Mouse (Mus musculus): Measurements from ENCODE around the gene Stx5a.
"Not testable (repeated sequence)": the region's sequence is repeated elsewhere in the genome, so short reads cannot be mapped to it uniquely, and the experiment has no call there.

Stx5a gene

DNA sequence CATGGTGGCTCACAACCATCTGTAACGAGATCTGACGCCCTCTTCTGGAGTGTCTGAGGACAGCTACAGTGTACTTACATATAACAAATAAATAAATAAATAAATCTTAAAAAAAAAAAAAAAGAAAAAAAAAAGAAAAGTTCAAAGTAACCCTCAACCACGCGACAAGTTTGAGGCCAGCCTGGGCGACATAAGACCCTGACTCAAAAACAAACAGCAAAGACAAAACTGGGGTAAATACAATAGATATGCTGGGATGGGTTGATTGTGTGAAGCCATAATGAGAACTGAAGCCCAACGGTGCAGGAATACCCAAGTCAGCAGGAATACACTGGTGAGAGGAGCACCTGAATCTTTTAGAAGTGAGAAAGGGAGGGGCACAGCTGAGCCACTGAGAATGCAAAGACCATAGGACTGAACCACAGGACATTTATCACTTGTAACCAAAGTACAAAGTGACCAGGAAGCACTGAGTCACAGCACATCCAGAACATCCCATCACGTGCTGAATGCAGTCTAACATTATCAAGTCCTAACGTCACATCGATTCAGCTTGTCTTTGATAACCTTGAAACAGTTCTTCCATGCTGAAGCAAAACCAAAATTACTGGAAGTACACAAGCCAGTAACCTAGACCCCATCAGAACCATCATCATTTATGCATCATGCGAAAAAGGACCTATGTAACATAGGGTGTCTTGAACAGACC, 24.3 kb upstream of the Stx5a start:
- DNase-seq: no peak

DNA sequence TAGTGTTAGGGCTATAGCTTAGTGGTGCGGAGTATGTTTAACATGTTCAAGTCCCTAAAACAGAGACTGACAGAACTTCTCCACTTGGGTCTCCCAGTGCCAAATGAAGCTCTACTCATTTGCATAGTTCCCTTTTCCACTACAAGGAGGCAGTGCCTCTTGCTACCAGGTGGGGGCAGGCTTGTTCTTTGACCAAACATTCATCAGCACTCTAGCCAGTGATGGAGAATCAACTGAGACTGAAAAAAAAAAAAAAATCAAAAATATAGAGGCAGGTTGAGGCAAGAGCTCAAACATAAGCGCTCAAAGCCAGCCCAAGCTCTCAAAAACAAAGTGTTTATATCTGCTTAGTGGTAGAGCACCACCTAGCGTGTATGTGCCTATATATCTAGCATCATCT, 22.9 kb upstream of the Stx5a start:
- DNase-seq: peak; percentile 75

DNA sequence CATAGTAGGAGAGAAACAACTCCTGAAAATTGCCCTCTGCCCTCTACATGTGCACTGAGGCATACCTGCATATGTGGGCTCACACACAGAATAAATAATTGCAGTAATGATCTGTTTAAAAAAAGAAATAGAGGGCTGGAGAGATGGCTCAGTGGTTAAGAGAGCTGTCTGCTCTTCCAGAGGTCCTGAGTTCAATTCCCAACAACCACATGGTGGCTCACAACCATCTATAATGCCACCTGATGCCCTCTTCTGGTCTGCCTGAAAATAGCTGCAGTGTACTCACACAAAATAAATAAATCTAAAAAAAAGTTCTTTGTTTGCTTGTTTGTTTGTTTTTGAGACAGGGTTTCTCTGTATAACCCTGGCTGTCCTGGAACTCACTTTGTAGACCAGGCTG, 22.2 kb upstream of the Stx5a start:
- DNase-seq: not testable (repeated sequence)

DNA sequence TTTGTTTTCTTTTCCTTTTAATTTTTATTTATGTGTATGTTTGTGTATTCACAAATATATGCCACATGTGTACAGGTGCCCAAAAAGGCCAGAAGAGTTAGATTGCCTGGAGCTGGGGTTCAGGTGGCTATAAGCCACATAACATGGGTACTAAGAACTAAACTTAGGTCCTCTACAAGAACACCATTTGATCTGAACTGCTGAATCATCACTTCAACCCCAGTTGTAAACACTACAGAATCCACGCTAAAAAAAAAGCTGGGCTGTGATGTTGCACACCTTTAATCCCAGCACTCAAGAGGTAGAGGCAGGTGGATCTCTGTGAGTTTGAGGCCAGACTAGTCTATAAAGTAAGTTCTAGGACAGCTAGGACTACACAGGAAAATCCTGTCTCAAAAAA, 19.8 kb upstream of the Stx5a start:
- no peak for DNase-seq

DNA sequence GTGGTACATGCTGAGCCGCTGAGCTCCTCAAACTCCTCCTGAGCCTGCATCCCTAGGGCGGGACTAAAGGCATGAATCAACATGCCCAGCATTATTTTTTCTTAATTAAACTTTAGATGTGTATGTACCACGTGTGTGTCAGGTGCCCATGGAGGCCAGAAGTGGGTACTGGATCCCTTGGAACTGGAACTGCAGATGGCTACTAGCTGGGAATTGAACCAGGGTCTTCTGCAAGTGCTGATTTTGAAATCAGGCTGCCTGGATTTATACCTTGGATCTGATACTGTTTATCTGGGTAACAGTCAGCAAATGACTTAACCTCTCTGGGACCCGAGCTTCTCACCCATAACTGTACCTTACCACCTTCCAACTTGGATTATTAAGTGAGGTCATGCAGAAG, 19.2 kb upstream of the Stx5a start:
- DNase-seq: no peak

DNA sequence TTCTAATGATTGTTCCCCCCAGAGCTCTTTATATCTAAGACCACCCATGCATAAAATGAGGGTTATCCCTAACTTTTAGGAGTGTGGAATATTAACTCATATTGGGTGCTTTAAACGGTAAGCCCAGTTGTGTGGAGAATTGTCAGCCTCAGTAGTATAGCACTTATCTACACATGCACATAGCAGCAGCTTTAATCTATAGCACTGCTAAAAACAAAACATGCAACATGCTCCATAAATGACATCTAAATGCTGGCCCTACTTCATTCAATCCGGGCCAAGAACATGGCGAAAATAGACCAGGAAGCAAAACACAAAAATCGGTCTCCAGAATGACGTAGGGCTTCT, 18.7 kb upstream of the Stx5a start:
- DNase-seq: no peak

DNA sequence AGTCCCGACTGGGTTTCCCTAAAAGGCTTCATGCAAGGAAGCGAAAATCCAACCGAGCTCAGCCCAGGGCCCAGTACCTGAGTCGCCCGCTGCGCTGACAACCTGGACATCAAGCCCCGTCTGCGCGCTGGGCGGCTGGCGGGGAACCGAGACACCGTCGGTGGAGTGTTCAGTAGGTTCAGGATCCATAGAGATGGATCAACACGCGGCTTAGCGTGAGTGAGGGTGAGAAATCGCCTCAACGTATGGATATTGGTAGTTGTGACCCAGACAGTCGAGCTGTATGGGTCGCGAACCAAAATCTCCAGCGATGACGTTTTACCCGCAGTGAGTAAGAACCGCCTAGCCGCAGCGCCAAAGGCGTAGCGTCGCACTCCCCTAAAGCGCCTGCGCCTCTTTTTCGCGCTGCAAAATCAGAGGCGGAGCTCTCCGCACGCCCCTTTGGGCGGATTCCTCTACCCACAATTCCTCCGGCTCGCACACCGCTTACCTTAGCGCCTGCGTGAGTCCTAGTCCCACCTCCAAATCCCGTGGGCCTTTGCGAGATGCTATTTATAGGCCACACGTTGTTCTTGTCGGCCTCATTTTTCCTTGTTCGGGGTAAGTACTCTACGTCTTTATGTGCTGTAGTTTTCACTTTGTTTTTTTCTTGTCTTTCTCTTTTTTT, 18.2 kb upstream of the Stx5a start, which contains the start of gene Slc3a2:
Gene Slc3a2, minus strand, starts transcription at position 463 of the 667 bp plus-strand sequence.
- DNase-seq: peak; percentile 98

DNA sequence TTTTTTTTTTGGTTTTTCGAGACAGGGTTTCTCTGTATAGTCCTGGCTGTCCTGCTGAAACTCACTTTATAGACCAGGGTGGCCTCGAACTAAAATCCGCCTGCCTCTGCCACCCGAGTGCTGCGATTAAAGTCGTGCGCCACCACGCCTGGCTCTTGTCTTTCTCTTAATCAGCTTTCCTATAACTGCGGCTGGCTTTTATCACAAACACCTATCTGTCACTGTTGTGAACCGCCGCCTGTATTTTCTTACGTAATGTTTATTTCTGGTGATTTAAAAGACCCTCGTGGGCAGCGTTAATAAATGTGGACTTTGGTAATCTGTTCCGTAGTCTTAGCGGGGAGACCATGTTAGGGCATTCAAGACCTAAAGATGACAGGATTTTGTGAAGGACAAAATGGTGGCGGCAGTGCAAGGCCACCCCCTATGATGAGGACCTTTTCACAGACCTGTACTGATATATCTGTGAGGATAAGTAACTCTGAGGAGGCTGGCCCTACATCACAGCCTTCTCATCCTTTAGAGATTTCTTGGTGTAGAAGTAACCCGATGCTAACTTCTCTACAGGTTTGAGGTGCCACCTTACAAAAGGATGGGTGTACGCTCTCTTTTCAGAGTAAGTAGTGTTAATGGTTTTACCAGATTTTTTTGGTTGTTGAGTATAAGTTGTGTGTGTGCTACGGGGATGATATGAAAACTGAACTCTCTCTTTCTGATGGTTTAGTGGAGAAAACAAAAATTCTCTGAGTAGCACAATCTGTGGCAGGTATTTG, 17.5 kb upstream of the Stx5a start:
- DNase-seq: no peak

DNA sequence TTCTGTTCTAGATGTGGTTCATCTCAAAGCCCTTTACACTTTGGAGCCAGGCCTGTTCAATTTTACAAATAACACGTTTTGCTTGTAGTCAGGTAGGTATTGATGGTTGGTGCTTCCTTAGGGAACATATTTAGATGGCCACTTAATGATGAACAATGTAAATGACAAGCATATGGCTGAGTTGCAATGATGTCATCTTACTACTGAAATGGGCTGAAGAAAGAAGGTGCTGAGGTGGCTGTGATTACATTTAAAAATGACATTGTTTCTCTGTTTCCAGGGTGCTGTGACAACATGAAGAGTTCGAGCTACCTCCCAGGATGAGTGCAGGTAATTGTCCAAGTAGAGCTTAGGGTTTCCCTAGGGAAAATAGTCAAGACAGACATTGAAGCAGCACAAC, 16.8 kb upstream of the Stx5a start:
- DNase-seq: no peak

DNA sequence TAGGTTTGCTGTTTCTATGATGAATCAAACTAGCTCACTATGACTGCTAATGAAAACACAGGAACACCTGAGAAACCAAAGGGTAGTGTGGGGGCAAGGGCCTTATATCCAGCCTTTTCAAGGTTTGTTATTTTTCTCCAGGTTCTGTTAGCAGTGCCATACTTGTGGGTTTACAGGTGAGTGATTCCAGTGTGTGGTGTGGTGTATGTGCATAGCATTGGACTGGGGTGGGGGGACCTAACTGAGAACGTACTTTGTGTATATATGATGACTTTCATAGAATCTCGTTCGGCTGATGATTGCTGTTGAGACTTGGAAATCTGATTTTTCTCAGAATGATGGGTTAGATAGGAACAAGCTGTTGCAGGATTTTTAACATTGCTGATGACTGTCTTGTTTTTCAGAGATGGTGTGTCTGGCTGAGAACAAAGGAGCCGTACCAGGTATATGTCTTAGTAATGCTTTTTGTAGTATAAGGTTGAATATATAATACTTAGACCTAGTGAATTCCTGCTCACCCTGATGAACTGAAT, 16.1 kb upstream of the Stx5a start:
- DNase-seq: no peak

DNA sequence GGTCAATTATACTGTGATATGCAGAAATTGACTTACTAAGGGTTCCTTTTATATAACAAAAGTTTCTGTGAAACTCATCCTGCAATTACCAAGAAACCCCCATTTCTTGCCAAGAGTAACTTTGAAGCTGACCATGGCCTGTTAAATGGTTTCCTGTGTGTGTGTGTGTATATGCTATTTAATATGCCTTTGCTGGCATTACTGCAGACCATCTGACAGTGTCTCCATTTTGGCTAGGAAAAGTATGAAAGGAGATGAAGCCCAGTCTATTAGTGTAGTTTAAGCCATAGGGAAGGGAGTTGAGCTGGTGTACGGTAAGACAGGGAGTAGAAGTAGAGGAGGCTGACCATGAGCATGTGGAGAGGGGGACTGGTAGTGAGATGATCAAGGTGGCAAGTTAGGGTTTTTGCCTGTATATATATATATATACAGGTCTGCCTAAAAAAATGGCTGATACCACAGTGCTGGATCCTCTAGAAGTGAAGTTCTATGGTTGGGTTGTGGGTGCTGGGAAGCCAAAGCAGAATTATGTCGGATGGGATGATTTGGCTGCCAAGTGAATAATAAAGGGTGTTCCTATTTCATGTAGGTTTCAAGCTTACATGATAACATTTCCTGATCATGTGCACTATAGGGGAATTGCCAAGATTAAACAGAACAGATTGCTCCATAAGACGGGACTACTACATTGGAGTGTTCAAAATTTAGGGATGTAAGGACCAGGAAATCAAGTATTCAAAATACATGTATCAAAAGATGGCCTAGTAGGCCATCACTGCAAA, 14.4 kb upstream of the Stx5a start:
- DNase-seq: no peak

DNA sequence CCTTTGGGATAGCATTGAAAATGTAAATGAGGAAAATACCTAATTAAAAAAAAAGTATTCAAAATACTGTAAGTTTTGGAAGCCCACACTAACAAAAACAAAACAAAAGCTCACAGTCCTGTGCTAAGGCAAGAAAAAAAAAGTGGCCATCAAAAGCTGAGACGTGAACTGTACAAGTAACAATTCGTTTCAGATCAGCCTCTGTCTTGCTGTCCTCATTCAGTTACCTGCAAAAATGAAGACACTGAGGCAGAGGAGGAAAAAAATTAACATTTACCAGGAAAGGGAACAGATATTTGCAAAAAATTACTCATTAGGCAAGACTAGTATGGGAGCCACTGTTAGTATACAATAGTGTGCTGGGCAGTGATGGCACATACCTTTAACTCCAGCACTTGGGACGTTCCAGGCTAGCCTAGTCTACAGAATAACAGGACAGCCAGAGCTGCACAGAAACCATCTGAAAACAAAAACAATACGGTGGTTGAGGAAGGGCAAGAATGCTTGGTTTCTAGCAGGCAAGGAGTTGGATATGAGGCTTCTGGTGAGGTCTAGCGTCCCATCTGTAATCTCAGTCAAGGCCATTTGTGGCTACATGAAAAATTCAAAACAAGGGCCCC, 13.6 kb upstream of the Stx5a start:
- no peak for DNase-seq

DNA sequence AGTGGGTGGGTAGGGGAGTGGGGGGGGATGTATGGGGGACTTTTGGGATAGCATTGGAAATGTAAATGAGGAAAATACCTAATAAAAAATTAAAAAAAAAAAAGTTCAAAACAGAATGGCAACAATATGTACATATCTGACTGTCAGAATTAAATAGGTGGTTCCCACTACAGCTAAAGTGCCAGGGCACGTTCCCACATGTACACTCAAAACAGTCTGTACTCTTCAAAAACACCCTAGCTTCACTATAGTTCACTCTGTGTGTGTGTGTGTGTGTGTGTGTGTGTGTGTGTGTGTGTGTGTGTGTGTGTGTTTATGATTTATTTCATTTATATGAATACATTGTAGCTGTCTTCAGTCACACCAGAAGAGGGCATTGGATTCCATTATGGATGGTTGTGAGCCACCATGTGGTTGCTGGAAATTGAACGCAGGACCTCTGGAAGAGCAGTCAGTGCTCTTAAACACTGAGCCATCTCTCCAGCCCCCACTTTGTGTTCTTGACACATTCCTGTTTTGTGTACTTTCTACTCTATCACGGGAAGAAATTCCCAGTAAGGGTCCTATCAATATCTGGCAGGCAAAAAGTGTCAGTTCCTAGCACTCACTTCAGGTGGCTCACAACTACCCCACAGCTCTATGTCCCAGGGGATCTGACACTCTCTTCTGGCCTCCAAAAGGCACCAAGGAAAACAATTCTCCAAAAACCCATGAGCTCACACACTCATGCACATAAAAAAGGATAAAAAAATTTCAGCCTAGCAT, 12.7 kb upstream of the Stx5a start:
- not testable (repeated sequence) for DNase-seq

DNA sequence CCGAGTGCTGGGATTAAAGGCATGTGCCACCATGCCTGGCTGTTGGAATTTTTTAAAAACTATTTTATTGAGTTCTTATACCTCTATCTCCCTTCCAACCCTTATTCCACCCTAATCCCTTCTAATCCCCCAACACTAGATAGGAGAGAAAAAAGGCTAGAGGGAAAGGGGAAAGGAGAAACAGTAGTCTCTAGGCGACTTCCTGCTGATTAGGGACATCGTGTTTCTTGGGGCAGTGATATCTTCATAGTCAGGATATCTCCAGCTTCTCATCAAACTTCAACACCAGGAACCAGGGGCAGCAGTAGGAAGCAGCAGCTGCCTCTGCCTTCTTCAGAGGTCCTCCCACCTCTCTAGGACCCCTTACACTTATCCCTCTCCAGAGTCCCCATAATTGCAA, 6.9 kb upstream of the Stx5a start:
- DNase-seq: no peak

DNA sequence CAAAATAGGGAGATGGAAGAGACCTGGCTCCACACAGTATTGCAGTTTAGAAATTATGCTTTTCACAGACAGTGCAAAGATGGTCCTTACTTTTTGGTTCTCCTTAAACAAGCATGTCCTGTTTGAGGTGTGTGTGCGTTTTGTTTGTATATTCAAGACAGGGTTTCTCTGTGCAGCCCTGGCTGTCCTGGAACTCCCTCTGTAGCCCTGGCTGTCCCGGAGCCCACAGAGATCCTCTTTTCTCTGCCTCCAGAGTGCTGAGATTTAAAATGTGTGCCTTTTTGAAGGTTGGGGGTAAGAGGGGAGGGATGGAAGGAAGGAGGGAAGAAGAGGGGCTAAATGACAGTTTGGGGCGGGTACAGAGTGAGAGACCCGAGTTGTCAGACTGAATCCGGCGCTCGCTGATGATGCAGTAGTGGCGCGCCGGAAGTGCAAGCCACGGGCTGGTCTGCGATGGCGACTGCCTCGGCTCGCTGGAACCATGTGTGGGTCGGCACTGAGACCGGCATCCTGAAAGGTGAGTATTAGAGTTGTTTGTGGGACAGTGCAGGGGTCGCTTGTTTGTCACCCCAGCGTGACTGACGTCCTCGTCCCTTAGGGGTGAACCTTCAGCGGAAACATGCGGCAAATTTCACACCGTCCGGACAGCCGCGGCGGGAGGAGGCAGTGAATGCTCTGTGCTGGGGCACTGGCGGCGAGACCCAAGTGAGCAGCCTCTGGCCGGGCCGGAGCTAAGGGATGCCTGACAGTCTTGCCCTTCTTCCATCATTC, 5.6 kb upstream of the Stx5a start, which contains the start of gene Wdr74:
Gene Wdr74, plus strand, starts transcription at position 439 of the 771 bp plus-strand sequence.
- DNase-seq: peak; percentile 92

DNA sequence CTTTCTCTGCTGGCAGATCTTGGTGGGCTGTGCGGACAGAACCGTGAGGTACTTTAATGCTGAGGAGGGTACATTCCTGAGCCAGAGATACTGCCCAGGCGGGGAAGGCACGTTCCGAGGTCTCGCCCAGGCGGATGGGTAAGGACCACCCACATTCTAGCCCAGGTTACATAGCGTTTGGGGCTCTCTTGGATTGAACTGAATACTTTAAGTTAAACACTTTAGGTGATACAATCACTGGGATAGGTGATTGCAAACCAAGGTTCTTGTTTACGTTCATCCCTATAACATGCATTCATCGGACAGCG, 5.1 kb upstream of the Stx5a start:
- DNase-seq: no peak

DNA sequence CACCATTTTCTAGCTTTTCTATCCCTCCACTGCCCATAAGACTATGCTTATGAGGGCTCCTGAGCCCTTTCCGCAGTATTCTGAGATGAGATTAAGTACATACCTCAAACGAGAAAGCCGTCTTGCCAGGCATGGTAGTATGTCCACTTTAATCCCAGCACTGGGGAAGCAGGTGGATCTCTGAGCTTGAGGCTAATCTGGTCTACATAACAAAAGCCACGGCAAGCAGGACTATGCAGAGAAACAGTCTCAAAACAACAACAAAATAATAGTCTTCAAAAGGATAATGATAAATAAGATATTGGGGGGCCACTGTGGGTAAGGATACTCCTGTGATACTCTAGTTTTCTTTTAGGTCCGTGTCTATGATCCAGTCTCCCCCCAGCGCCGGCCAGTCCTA, 2.3 kb upstream of the Stx5a start:
- DNase-seq: no peak

DNA sequence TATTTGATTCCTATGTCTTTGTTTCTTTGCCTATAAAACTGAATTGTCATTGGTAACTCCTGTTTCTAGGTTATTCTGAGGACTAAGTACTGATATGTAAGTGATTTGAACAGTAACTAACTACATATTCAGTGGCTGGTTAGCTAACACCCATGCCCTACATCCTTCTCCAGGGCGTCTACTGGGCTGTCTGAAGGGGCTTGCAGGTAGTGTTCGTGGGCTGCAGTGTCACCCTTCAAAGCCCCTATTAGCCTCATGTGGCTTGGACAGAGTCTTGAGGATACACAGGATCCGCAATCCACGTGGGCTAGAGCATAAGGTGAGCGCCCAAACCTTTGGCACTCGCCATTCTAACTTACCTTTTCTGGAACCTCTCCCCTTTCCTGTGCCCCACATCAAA, 1.6 kb upstream of the Stx5a start:
- DNase-seq: no peak

DNA sequence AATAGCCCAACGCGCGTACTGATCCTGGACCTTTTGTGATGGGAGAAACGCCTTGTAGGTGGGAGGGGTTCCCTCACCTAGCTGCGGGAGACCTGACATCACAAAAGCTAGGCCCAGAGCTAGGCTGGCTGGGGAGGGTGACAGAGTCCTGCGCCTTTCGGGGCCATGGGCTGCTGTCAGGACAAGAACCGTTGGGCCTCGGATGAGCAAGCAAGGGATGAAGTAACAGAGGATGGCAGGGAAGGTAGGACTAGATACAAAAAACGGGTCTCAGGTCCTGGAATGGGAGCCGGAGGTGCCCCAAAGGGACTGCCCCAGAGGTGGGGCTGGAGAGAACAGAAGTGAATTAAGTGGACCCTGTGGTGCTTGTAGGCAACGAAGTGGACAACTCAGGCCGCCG, 610 bp upstream of the Stx5a start, which contains the start of gene 1700092M07Rik:
Gene 1700092M07Rik, plus strand, starts transcription at position 116 of the 400 bp plus-strand sequence.
- no peak for DNase-seq

DNA sequence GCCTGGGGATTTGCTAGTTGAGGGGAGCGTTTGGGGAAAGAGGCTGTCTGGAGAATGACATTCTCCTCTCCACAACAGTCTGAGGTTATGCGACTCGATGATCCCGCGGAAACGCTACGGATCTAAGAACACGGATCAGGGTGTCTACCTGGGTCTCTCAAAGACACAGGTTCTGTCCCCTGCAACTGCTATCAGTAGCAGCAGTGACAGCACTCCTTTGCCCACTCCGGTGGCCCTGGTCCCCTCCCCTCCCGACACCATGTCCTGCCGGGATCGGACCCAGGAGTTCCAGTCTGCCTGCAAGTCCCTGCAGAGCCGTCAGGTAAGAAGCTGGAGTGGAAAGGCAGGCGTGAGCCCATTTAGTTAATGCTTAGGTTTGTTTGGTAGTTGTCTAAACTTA, 963 bp downstream of the Stx5a start:
- DNase-seq: no peak

DNA sequence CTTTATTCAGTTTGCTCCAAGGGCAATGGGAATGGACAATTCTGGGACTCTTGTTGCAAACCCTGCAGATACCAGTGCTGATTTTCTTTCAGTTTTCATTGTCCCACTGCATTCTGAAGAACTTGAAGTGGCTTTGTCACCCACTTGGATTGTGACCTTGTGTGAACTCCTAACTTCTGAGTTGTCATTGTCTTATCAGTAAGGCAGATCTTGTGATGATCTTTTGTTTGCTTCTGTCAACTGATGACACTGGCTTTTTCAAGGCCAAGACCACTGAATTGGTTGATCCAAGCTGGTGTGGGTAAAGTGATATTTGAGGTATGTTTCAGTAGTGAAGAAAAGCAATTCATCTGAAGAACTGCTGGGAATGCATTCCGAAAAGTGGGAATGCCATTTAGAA, 4.2 kb downstream of the Stx5a start:
- no peak for DNase-seq
